Mouse (Mus musculus): ENCODE data around the gene Macf1. TPM values are rescaled to one million over a fixed set of nuclear protein-coding genes. Genes with fewer than 3 reads are reported as not detected.

The Macf1 gene
- polyA plus RNA-seq, 1 experiment from 2014 or later: 28.9 TPM

- H3K4me1 ChIP-seq (replicated peaks; ENCODE audit: control insufficient read depth, insufficient read depth): 0 out of 2 replicates have a peak, but pooled peaks cover 4% of the 10 kb centered on the region
- H3K27me3 ChIP-seq (ENCODE audit: control insufficient read depth, insufficient read depth, low read length): no peaks in the 10 kb centered on the region
- peak overlapping the region; percentile 93 for H3K4me2 ChIP-seq (replicated peaks; ENCODE audit: low read depth)
- 3% methylated on average over 28 of the region's 36 CpGs for WGBS
- H3K27ac ChIP-seq (replicated peaks): peak overlapping the region; percentile 92
- H3K36me3 ChIP-seq (ENCODE audit: control insufficient read depth, insufficient read depth, low read length): no peaks in the 10 kb centered on the region
- peak overlapping the region; percentile 74 for H3K4me3 ChIP-seq (ENCODE audit: low read depth, low read length)
- H3K9ac ChIP-seq (ENCODE audit: low read length): peak overlapping the region; percentile 81
- TF ChIP-seq CTCF (IDR thresholded peaks at IDR 0.05; ENCODE audit: low read depth) (no peak), EP300 (optimal IDR thresholded peaks at IDR 0.05) (no peak)
- H3K9me3 ChIP-seq (ENCODE audit: control insufficient read depth, low read length): no peaks in the 10 kb centered on the region
- no peak for DNase-seq (ENCODE audit: low spot score)
- no peak for ATAC-seq (ENCODE audit: low FRiP score, low TSS enrichment)
Measured at GRCm38 (mm10) chr4:123411006-123411731, 273.0 kb downstream of the Macf1 start.

- H3K27ac ChIP-seq (replicated peaks): 0 out of 2 replicates have a peak overlapping the region, but pooled peaks have one; percentile 24
- no peak for DNase-seq (ENCODE audit: low spot score)
- no peaks in the 10 kb centered on the region for H3K9me3 ChIP-seq (ENCODE audit: control insufficient read depth, low read length)
- H3K27me3 ChIP-seq (ENCODE audit: control insufficient read depth, insufficient read depth, low read length): no peaks in the 10 kb centered on the region
- H3K9ac ChIP-seq (ENCODE audit: low read length): no peak overlapping the region
- no peak for TF ChIP-seq EP300 (optimal IDR thresholded peaks at IDR 0.05)
- no peak for TF ChIP-seq CTCF (IDR thresholded peaks at IDR 0.05; ENCODE audit: low read depth)
- H3K36me3 ChIP-seq (ENCODE audit: control insufficient read depth, insufficient read depth, low read length): no peaks in the 10 kb centered on the region
- H3K4me3 ChIP-seq (ENCODE audit: low read depth, low read length): no peak overlapping the region
- peak overlapping the region; percentile 93 for H3K4me2 ChIP-seq (replicated peaks; ENCODE audit: low read depth)
- 0 out of 2 replicates have a peak, but pooled peaks cover 7% of the 10 kb centered on the region for H3K4me1 ChIP-seq (replicated peaks; ENCODE audit: control insufficient read depth, insufficient read depth)
- WGBS: 38% methylated on average over 1 of the region's 1 CpGs
- no peak for ATAC-seq (ENCODE audit: low FRiP score, low TSS enrichment)
Measured at GRCm38 (mm10) chr4:123409752-123410151, 274.4 kb downstream of the Macf1 start.

GRCm38 (mm10) chr4:123409034-123409692 is 275.0 kb downstream of the Macf1 start:
- Histone ChIP-seq H3K9ac (ENCODE audit: low read length) (no peak overlapping the region), H3K4me1 (replicated peaks; ENCODE audit: control insufficient read depth, insufficient read depth) (peaks cover 8% of the 10 kb centered on the region; the same call in 1 of the 2 replicates), H3K36me3 (ENCODE audit: control insufficient read depth, insufficient read depth, low read length) (no peaks in the 10 kb centered on the region), H3K27ac (replicated peaks) (0 out of 2 replicates have a peak overlapping the region, but pooled peaks have one; percentile 24), H3K9me3 (ENCODE audit: control insufficient read depth, low read length) (no peaks in the 10 kb centered on the region), H3K4me2 (replicated peaks; ENCODE audit: low read depth) (peak overlapping the region; percentile 93), H3K4me3 (ENCODE audit: low read depth, low read length) (no peak overlapping the region), H3K27me3 (ENCODE audit: control insufficient read depth, insufficient read depth, low read length) (no peaks in the 10 kb centered on the region)
- no peak for ATAC-seq (ENCODE audit: low FRiP score, low TSS enrichment)
- 63% methylated on average over 3 of the region's 3 CpGs for WGBS
- TF ChIP-seq CTCF (IDR thresholded peaks at IDR 0.05; ENCODE audit: low read depth) (no peak), EP300 (optimal IDR thresholded peaks at IDR 0.05) (no peak)
- DNase-seq (ENCODE audit: low spot score): no peak

GRCm38 (mm10) chr4:123407792-123408191 is 276.4 kb downstream of the Macf1 start:
- no peak overlapping the region for H3K4me3 ChIP-seq (ENCODE audit: low read depth, low read length)
- no peak overlapping the region for H3K9ac ChIP-seq (ENCODE audit: low read length)
- no peaks in the 10 kb centered on the region for H3K27me3 ChIP-seq (ENCODE audit: control insufficient read depth, insufficient read depth, low read length)
- H3K27ac ChIP-seq (replicated peaks): no peak overlapping the region
- DNase-seq (ENCODE audit: low spot score) (no peak), ATAC-seq (ENCODE audit: low FRiP score, low TSS enrichment) (no peak)
- 66% methylated on average over 6 of the region's 6 CpGs for WGBS
- peaks cover 9% of the 10 kb centered on the region; the same call in 1 of the 2 replicates for H3K4me1 ChIP-seq (replicated peaks; ENCODE audit: control insufficient read depth, insufficient read depth)
- TF ChIP-seq EP300 (optimal IDR thresholded peaks at IDR 0.05) (no peak), CTCF (IDR thresholded peaks at IDR 0.05; ENCODE audit: low read depth) (peak; percentile 28; the same call in 1 of the 2 replicates)
- H3K36me3 ChIP-seq (ENCODE audit: control insufficient read depth, insufficient read depth, low read length): no peaks in the 10 kb centered on the region
- H3K4me2 ChIP-seq (replicated peaks; ENCODE audit: low read depth): peak overlapping the region; percentile 37
- H3K9me3 ChIP-seq (ENCODE audit: control insufficient read depth, low read length): no peaks in the 10 kb centered on the region

GRCm38 (mm10) chr4:123404056-123404455 is 280.1 kb downstream of the Macf1 start:
- WGBS: 11% methylated on average over 1 of the region's 1 CpGs
- no peak overlapping the region for H3K9ac ChIP-seq (ENCODE audit: low read length)
- H3K4me1 ChIP-seq (replicated peaks; ENCODE audit: control insufficient read depth, insufficient read depth): peaks cover 9% of the 10 kb centered on the region; the same call in 1 of the 2 replicates

More at GRCm38 (mm10) chr4:123404056-123404455, 280.1 kb downstream of the Macf1 start:
- Histone ChIP-seq H3K4me2 (replicated peaks; ENCODE audit: low read depth) (no peak overlapping the region), H3K27me3 (ENCODE audit: control insufficient read depth, insufficient read depth, low read length) (no peaks in the 10 kb centered on the region), H3K9me3 (ENCODE audit: control insufficient read depth, low read length) (no peaks in the 10 kb centered on the region), H3K27ac (replicated peaks) (no peak overlapping the region), H3K4me3 (ENCODE audit: low read depth, low read length) (no peak overlapping the region), H3K36me3 (ENCODE audit: control insufficient read depth, insufficient read depth, low read length) (peaks cover 12% of the 10 kb centered on the region)
- ATAC-seq (ENCODE audit: low FRiP score, low TSS enrichment): no peak
- DNase-seq (ENCODE audit: low spot score): peak; percentile 27
- TF ChIP-seq EP300 (optimal IDR thresholded peaks at IDR 0.05) (no peak), CTCF (IDR thresholded peaks at IDR 0.05; ENCODE audit: low read depth) (no peak)

All from stomach, postnatal 0 days (tissue).